Mouse (Mus musculus) gastrocnemius, adult 2 months (tissue): Measurements from ENCODE around the gene Ntf5. TPM values are rescaled to one million over a fixed set of nuclear protein-coding genes. Genes with fewer than 3 reads are reported as not detected.

Source experiments
- DNase-seq: peaks from one replicate; pipeline ENCODE4 v3.0.0; 2022
- H3K27ac ChIP-seq: fragments of 200-600 bp; 2 replicates; pipeline ENCODE4 v1.8.1; 2022; ENCODE audit warnings: mild to moderate bottlenecking
- H3K4me3 ChIP-seq: fragments of 200-600 bp; 2 replicates; pipeline ENCODE4 v1.8.1; 2022; ENCODE audit warnings: mild to moderate bottlenecking, moderate library complexity
- CTCF ChIP-seq: fragments of 200-600 bp; IDR thresholded peaks from 2 replicates; pipeline ENCODE4 v1.8.1; 2022; ENCODE audit warnings: antibody characterized with exemption, mild to moderate bottlenecking, moderate library complexity
- intact Hi-C: fragments of 180-260 bp; cut with DNase I; formaldehyde crosslinking; loops from one replicate; pipeline ENCODE4 v1.15.1; 2025
- total RNA-seq, 2 experiments: library from RNA; stranded (reverse); gene quantifications; 2 replicates each; pipeline ENCODE4 v1.2.3; 2021

Gene Ntf5
- total RNA-seq, 2 experiments from 2014 or later: 3.6 to 4.9 TPM

GRCm38 (mm10) chr7:45426556-45426955, 13.1 kb downstream of the Ntf5 start:
- Histone ChIP-seq H3K27ac (peak overlapping the region; percentile 63), H3K4me3 (no peak overlapping the region)
- TF ChIP-seq CTCF: no peak
- peak; percentile 71 for DNase-seq
- intact Hi-C loops: no loop called here

- H3K27ac ChIP-seq: peak overlapping the region; percentile 97
- no peak for TF ChIP-seq CTCF
- intact Hi-C loops: loop anchor here (1.0 kb wide), 1 partner anchor 29 kb away; the partner anchor contains the start of gene Kcna7
- peak overlapping the region; percentile 87 for H3K4me3 ChIP-seq
- DNase-seq: no peak
Measured at GRCm38 (mm10) chr7:45433835-45434202, 20.3 kb downstream of the Ntf5 start.

DNA sequence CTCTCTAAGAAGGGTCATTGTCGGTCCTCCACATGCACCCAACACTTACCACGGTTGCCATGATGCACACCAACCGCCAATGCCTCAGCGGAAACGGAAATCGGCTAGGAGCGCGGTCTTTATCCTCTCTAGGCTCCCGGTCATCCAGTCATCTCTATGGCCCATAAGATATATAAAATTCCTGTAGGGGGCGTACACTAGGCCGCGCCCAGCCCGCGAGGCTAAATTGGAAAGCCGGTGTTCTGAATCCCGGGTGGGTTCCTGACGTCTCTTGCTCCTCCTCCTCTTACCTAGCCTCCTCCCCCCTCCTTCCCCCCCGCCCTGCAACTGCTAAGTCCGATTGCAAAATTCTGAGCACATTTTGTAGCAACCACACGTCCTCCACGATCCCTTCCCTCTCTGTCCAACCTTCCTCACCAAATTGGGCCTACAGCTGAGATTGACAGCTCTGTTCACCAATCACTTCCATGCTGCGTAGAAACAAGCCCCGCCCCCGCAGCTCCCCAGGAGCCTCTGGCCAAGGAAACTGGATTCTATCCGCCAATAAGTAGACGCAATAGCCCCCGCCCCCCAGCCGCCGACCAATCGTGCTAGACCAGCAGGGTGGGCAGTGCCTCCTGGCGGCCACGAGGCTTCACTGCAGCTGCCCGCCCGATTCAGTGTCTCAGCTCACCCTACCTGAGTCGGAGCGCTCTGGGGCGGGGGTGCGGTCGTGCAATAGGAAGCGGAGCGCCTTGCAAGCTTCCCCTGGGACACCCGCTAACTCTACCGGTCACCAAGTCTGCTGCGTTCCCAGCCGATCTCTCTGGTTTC, 20.9 kb downstream of the Ntf5 start, which contains the start of gene Gys1:
Gys1 (plus strand) TSS at position 642 of the 813 bp plus-strand sequence.
- Histone ChIP-seq H3K27ac (peak within 1 kb of the TSS; percentile 97), H3K4me3 (peak within 1 kb of the TSS; percentile 87)
- TF ChIP-seq CTCF: peak; percentile 90
- peak; percentile 100 for DNase-seq
- intact Hi-C loops: loop anchor here (1.0 kb wide), 1 partner anchor 29 kb away; the partner anchor contains the start of gene Kcna7

- H3K4me3 ChIP-seq: peak overlapping the region; percentile 87
- DNase-seq: no peak
- H3K27ac ChIP-seq: peak overlapping the region; percentile 97
- TF ChIP-seq CTCF: no peak
- intact Hi-C loops: no loop called here
Measured at GRCm38 (mm10) chr7:45435038-45435437, 21.5 kb downstream of the Ntf5 start.

GRCm38 (mm10) chr7:45436444-45436843, 22.9 kb downstream of the Ntf5 start:
- H3K27ac ChIP-seq: peak overlapping the region; percentile 97
- no peak for TF ChIP-seq CTCF
- intact Hi-C loops: no loop called here
- peak overlapping the region; percentile 87 for H3K4me3 ChIP-seq
- no peak for DNase-seq

GRCm38 (mm10) chr7:45437046-45437445, 23.6 kb downstream of the Ntf5 start:
- intact Hi-C loops: no loop called here
- Histone ChIP-seq H3K4me3 (peak overlapping the region; percentile 87), H3K27ac (peak overlapping the region; percentile 97)
- no peak for DNase-seq
- no peak for TF ChIP-seq CTCF

DNA sequence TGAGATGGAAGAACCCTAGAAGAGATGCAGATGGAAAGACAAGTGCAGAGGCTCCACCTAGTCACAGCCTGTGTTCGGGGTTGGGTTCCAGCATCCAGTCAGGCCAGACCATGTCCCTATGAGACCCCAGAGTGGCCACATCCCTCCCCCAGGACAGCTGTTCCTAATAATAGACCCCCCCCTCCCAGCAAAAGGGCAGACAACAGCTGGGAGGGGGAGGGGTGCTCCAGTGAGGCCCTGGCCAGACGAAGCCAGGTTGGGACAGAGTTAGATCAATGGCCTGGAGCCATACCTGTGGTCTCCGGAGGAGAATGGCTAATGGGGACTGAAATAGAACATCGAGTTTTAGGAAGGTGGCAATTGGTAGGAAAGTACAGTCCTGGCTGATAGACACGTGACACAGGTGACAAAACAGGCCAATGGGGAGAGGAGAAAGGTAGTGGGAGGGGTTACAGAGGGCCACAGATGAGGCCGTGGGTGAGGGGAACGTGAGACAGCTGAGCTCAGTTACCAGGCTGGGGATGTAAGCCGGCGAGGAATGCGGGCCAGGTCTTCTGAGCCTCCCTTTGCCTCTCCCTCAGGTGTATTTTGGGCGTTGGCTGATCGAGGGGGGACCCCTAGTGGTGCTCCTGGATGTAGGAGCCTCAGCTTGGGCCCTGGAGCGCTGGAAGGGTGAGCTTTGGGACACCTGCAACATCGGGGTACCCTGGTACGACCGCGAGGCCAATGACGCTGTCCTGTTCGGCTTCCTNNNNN, 24.2 kb downstream of the Ntf5 start, which contains the start of gene Ruvbl2:
Ruvbl2 (minus strand) TSS at position 576 of the 756 bp plus-strand sequence.
- peak; percentile 68 for TF ChIP-seq CTCF
- DNase-seq: peak; percentile 88
- peak within 1 kb of the TSS; percentile 87 for H3K4me3 ChIP-seq
- intact Hi-C loops: loop anchor here (1.0 kb wide), 1 partner anchor 32 kb away; the partner anchor contains the start of gene Kcna7
- H3K27ac ChIP-seq: peak within 1 kb of the TSS; percentile 97

- intact Hi-C loops: no loop called here
- Histone ChIP-seq H3K27ac (peak overlapping the region; percentile 93), H3K4me3 (peak overlapping the region; percentile 33)
- peak; percentile 61 for DNase-seq
- TF ChIP-seq CTCF: no peak
Measured at GRCm38 (mm10) chr7:45443526-45444420, 30.3 kb downstream of the Ntf5 start.

- no peak for TF ChIP-seq CTCF
- DNase-seq: no peak
- intact Hi-C loops: no loop called here
- H3K4me3 ChIP-seq: no peak overlapping the region
- peak overlapping the region; percentile 93 for H3K27ac ChIP-seq
Measured at GRCm38 (mm10) chr7:45446589-45446988, 33.1 kb downstream of the Ntf5 start.

DNA sequence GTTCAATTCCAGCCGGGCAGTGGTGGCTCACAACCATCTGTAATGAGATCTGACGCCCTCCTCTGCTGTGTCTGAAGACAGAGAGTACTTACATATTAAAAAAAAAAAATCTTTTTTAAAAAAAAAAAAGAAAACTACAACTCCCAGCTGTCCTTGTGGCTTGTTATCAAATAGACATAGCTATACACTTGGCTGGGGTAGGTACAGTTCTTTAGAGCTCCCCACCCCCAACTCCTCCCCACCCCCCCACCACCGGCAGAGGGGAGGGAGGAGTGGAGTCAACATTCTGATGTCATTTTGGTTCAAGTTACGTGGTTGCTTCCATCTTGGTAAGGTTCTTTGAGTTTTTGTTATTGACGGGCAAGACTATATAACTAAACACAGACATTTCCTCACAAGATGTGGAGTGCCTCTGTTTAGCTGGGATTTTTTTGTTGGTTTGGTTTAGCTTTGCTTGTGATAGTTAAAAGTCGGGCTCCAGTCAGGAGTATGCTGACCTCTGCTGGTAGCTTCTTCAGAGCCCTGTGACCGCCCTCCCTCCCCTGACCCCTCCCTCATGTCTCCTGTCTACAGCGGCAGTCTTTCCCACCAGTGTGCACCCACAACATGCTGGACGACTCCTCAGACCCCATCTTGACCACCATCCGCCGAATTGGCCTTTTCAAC, 34.0 kb downstream of the Ntf5 start:
- DNase-seq: peak; percentile 46
- peak overlapping the region; percentile 93 for H3K27ac ChIP-seq
- peak; percentile 73 for TF ChIP-seq CTCF
- peak overlapping the region; percentile 48 for H3K4me3 ChIP-seq
- intact Hi-C loops: no loop called here

DNA sequence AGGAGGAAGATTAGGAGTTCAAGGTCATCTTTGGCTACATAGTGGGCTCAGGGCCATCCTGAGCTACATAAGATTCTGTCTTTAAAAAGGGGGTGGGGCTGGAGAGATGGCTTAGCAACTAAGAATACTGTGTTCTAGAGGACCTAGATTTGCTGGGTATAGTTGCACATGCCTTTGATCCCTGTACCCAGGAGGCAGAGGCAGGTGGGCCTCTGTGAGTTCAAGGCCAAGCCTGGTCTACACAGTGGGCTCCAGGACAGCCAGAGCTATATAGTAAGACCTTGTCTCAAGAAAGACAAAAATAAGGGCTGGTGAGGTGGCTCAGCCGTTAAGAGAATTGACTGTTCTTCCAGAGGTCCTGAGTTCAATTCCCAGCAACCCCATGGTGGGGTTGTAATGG, 36.5 kb downstream of the Ntf5 start:
- no peak overlapping the region for H3K27ac ChIP-seq
- DNase-seq: no peak
- TF ChIP-seq CTCF: no peak
- no peak overlapping the region for H3K4me3 ChIP-seq
- intact Hi-C loops: no loop called here
